Mouse (Mus musculus): ENCODE measurements around the gene Ier3. TPM values are rescaled to one million over a fixed set of nuclear protein-coding genes. Genes with fewer than 3 reads are reported as not detected.

The Ier3 gene
- total and polyA plus RNA-seq, 3 experiments: 15.6 to 37.0 (median 33.1) TPM

- Histone ChIP-seq H3K36me3 (ENCODE audit: control insufficient read depth, insufficient read depth, low read length) (peaks cover 2% of the 10 kb centered on the region; the same call in 1 of the 2 replicates), H3K27me3 (ENCODE audit: control insufficient read depth, insufficient read depth, low read length) (no peaks in the 10 kb centered on the region), H3K9ac (ENCODE audit: low read depth, low read length) (no peak overlapping the region), H3K79me2 (replicated peaks; ENCODE audit: control insufficient read depth, insufficient read depth, low read length) (no peaks in the 10 kb centered on the region), H3K4me1 (ENCODE audit: control insufficient read depth, insufficient read depth, low read length) (no peaks in the 10 kb centered on the region), H3K27ac (no peak overlapping the region), H3K4me3 (no peak overlapping the region)
- intact Hi-C loops (cut with DNase I): no loop called here
- TF ChIP-seq EP300 (IDR thresholded peaks at IDR 0.05; ENCODE audit: insufficient read depth, low read depth, low read length): no peak
- no peak for TF ChIP-seq CTCF (IDR thresholded peaks at IDR 0.05)
- no peak for TF ChIP-seq POLR2A (IDR thresholded peaks at IDR 0.05; ENCODE audit: insufficient read depth, low read depth, low read length)
- no peak for DNase-seq
- WGBS: 93% methylated on average over 4 of the region's 4 CpGs
Measured at GRCm38 (mm10) chr17:35790933-35791332, 30.6 kb upstream of the Ier3 start.

GRCm38 (mm10) chr17:35792837-35793236, 28.6 kb upstream of the Ier3 start:
- TF ChIP-seq EP300 (IDR thresholded peaks at IDR 0.05; ENCODE audit: insufficient read depth, low read depth, low read length) (no peak), POLR2A (IDR thresholded peaks at IDR 0.05; ENCODE audit: insufficient read depth, low read depth, low read length) (no peak), CTCF (IDR thresholded peaks at IDR 0.05) (no peak)
- no peak overlapping the region for H3K27ac ChIP-seq

GRCm38 (mm10) chr17:35795099-35795498, 26.4 kb upstream of the Ier3 start:
- 16% methylated on average over 2 of the region's 2 CpGs for WGBS
- no peak for TF ChIP-seq POLR2A (IDR thresholded peaks at IDR 0.05; ENCODE audit: insufficient read depth, low read depth, low read length)
- no peak for TF ChIP-seq EP300 (IDR thresholded peaks at IDR 0.05; ENCODE audit: insufficient read depth, low read depth, low read length)
- no peak for TF ChIP-seq CTCF (IDR thresholded peaks at IDR 0.05)

More at GRCm38 (mm10) chr17:35792837-35793236, 28.6 kb upstream of the Ier3 start:
- Histone ChIP-seq H3K4me3 (no peak overlapping the region), H3K36me3 (ENCODE audit: control insufficient read depth, insufficient read depth, low read length) (no peaks in the 10 kb centered on the region), H3K27me3 (ENCODE audit: control insufficient read depth, insufficient read depth, low read length) (no peaks in the 10 kb centered on the region), H3K79me2 (replicated peaks; ENCODE audit: control insufficient read depth, insufficient read depth, low read length) (no peaks in the 10 kb centered on the region), H3K9ac (ENCODE audit: low read depth, low read length) (no peak overlapping the region), H3K4me1 (ENCODE audit: control insufficient read depth, insufficient read depth, low read length) (no peaks in the 10 kb centered on the region)
- intact Hi-C loops (cut with DNase I): no loop called here
- no peak for DNase-seq
- 55% methylated on average over 2 of the region's 2 CpGs for WGBS

GRCm38 (mm10) chr17:35795656-35796055, 25.8 kb upstream of the Ier3 start:
- 64% methylated on average over 6 of the region's 6 CpGs for WGBS
- no peaks in the 10 kb centered on the region for H3K79me2 ChIP-seq (replicated peaks; ENCODE audit: control insufficient read depth, insufficient read depth, low read length)
- H3K36me3 ChIP-seq (ENCODE audit: control insufficient read depth, insufficient read depth, low read length): no peaks in the 10 kb centered on the region
- DNase-seq: no peak
- H3K27me3 ChIP-seq (ENCODE audit: control insufficient read depth, insufficient read depth, low read length): no peaks in the 10 kb centered on the region
- intact Hi-C loops (cut with DNase I): no loop called here
- TF ChIP-seq POLR2A (IDR thresholded peaks at IDR 0.05; ENCODE audit: insufficient read depth, low read depth, low read length) (no peak), CTCF (IDR thresholded peaks at IDR 0.05) (no peak), EP300 (IDR thresholded peaks at IDR 0.05; ENCODE audit: insufficient read depth, low read depth, low read length) (no peak)
- H3K4me3 ChIP-seq: no peak overlapping the region
- no peak overlapping the region for H3K27ac ChIP-seq
- H3K4me1 ChIP-seq (ENCODE audit: control insufficient read depth, insufficient read depth, low read length): no peaks in the 10 kb centered on the region
- H3K9ac ChIP-seq (ENCODE audit: low read depth, low read length): no peak overlapping the region

More at GRCm38 (mm10) chr17:35795099-35795498, 26.4 kb upstream of the Ier3 start:
- Histone ChIP-seq H3K27me3 (ENCODE audit: control insufficient read depth, insufficient read depth, low read length) (no peaks in the 10 kb centered on the region), H3K4me3 (no peak overlapping the region), H3K27ac (no peak overlapping the region), H3K36me3 (ENCODE audit: control insufficient read depth, insufficient read depth, low read length) (no peaks in the 10 kb centered on the region), H3K79me2 (replicated peaks; ENCODE audit: control insufficient read depth, insufficient read depth, low read length) (no peaks in the 10 kb centered on the region), H3K4me1 (ENCODE audit: control insufficient read depth, insufficient read depth, low read length) (no peaks in the 10 kb centered on the region), H3K9ac (ENCODE audit: low read depth, low read length) (no peak overlapping the region)
- intact Hi-C loops (cut with DNase I): no loop called here
- no peak for DNase-seq

- WGBS: 77% methylated on average over 5 of the region's 5 CpGs
- H3K4me1 ChIP-seq (ENCODE audit: control insufficient read depth, insufficient read depth, low read length): no peaks in the 10 kb centered on the region
- no peaks in the 10 kb centered on the region for H3K36me3 ChIP-seq (ENCODE audit: control insufficient read depth, insufficient read depth, low read length)
- no peak for TF ChIP-seq CTCF (IDR thresholded peaks at IDR 0.05)
- intact Hi-C loops (cut with DNase I): no loop called here
- no peaks in the 10 kb centered on the region for H3K27me3 ChIP-seq (ENCODE audit: control insufficient read depth, insufficient read depth, low read length)
- H3K4me3 ChIP-seq: no peak overlapping the region
- H3K79me2 ChIP-seq (replicated peaks; ENCODE audit: control insufficient read depth, insufficient read depth, low read length): no peaks in the 10 kb centered on the region
- H3K9ac ChIP-seq (ENCODE audit: low read depth, low read length): no peak overlapping the region
- DNase-seq: no peak
- H3K27ac ChIP-seq: no peak overlapping the region
Measured at GRCm38 (mm10) chr17:35796835-35797234, 24.6 kb upstream of the Ier3 start.

- no peaks in the 10 kb centered on the region for H3K79me2 ChIP-seq (replicated peaks; ENCODE audit: control insufficient read depth, insufficient read depth, low read length)
- no peak overlapping the region for H3K27ac ChIP-seq
- H3K4me1 ChIP-seq (ENCODE audit: control insufficient read depth, insufficient read depth, low read length): peaks cover 6% of the 10 kb centered on the region
- intact Hi-C loops (cut with DNase I): no loop called here
- DNase-seq: no peak
- no peaks in the 10 kb centered on the region for H3K27me3 ChIP-seq (ENCODE audit: control insufficient read depth, insufficient read depth, low read length)
- no peak overlapping the region for H3K9ac ChIP-seq (ENCODE audit: low read depth, low read length)
- H3K36me3 ChIP-seq (ENCODE audit: control insufficient read depth, insufficient read depth, low read length): no peaks in the 10 kb centered on the region
- WGBS: 87% methylated on average over 2 of the region's 2 CpGs
- H3K4me3 ChIP-seq: no peak overlapping the region
- no peak for TF ChIP-seq POLR2A (IDR thresholded peaks at IDR 0.05; ENCODE audit: insufficient read depth, low read depth, low read length)
- no peak for TF ChIP-seq CTCF (IDR thresholded peaks at IDR 0.05)
- no peak for TF ChIP-seq EP300 (IDR thresholded peaks at IDR 0.05; ENCODE audit: insufficient read depth, low read depth, low read length)
Measured at GRCm38 (mm10) chr17:35800905-35801304, 20.6 kb upstream of the Ier3 start.

Data from heart, adult 2 months (tissue).